Mouse (Mus musculus): ENCODE data around the gene Myo5c. TPM values are rescaled to one million over a fixed set of nuclear protein-coding genes. Genes with fewer than 3 reads are reported as not detected.
A peak's percentile ranks its signal among the peaks of the same experiment; 100 is the strongest.

The Myo5c gene
- polyA plus RNA-seq, 1 experiment = 5.0 TPM

DNA sequence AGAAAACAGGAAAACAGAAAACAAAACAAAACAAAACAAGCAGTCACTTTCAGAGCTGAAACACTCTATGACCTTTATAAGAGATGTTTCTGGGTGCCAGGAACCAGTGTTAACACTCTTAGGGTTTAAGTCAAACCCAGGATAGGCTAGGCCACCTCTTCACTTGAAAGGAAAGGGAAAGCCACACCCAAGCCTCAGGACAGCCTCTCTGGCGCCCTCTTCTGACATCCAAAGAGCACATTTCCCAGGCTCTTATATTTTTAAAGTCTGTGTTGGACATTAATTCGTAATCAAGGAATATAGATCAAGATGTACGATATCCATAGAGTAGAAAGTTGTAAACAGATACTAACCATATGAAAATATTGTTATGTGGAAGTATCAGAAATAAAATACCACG, 57.7 kb downstream of the Myo5c start:
- Histone ChIP-seq H3K4me3 (ENCODE audit: insufficient read depth, low read length) (no peak overlapping the region), H3K27ac (ENCODE audit: insufficient read depth, low read length) (no peak overlapping the region), H3K4me1 (ENCODE audit: control insufficient read depth, insufficient read depth, low read length) (no peaks in the 10 kb centered on the region)
- TF ChIP-seq CTCF (IDR thresholded peaks at IDR 0.05; ENCODE audit: extremely low read depth, insufficient read depth, low read length) = peak; percentile 37; the same call in 1 of the 2 replicates
- TF ChIP-seq POLR2A (IDR thresholded peaks at IDR 0.05; ENCODE audit: extremely low read depth, insufficient read depth, low read length) = no peak

DNA sequence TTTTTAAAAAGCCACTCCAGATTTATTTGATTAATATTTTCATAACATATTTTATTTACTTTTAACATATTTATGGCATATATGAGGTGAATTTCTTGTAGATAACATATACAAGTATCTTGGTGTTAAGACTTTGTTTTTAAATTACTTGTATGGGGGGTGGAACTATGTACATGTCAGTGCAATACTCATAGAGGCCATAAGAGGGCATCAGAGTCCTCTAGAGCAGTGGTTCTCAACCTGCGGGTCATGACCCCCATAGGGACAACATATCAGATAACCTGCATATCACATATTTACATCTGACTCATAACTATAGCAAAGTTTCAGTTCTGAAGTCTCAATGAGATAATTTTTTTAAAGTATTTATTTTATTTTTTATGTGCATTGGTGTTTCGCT, 67.5 kb downstream of the Myo5c start:
- no peak overlapping the region for H3K27ac ChIP-seq (ENCODE audit: insufficient read depth, low read length)
- H3K4me1 ChIP-seq (ENCODE audit: control insufficient read depth, insufficient read depth, low read length) = no peaks in the 10 kb centered on the region
- TF ChIP-seq CTCF (IDR thresholded peaks at IDR 0.05; ENCODE audit: extremely low read depth, insufficient read depth, low read length) = no peak; the same call in 1 of the 2 replicates
- H3K4me3 ChIP-seq (ENCODE audit: insufficient read depth, low read length) = no peak overlapping the region

GRCm38 (mm10) chr9:75303033-75303432, 71.2 kb downstream of the Myo5c start:
- Histone ChIP-seq H3K27ac (ENCODE audit: insufficient read depth, low read length) (no peak overlapping the region), H3K4me3 (ENCODE audit: insufficient read depth, low read length) (no peak overlapping the region), H3K4me1 (ENCODE audit: control insufficient read depth, insufficient read depth, low read length) (no peaks in the 10 kb centered on the region)
- no peak for TF ChIP-seq CTCF (IDR thresholded peaks at IDR 0.05; ENCODE audit: extremely low read depth, insufficient read depth, low read length)
- no peak for TF ChIP-seq POLR2A (IDR thresholded peaks at IDR 0.05; ENCODE audit: extremely low read depth, insufficient read depth, low read length)

DNA sequence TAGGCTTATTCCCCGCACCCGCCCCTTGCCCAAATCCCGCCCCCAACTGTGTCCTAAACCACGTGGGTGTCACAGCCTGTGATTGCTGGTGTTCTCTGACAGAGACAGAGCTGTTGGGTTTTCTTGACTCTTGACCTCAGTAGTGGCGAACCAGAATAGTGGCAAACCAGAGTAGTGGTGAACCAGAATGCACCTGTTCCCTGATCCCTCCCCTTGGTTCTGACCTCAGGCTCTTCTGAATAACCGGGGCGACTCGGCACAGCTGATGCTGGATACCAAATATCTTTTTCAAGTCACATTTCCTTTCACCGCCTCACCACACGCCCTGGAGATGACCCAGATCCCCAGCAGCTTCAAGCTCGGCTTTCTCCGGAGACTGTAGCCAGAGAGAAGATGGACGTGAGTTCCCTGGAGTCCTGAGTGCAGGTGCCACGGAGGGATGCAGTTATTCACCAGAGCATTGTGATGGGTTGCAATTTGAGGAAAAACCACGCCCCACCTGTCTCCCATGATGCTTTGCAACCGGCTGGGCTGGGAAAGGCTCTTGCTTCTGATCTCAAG, 72.0 kb downstream of the Myo5c start:
- TF ChIP-seq POLR2A (IDR thresholded peaks at IDR 0.05; ENCODE audit: extremely low read depth, insufficient read depth, low read length) = no peak
- no peak for TF ChIP-seq CTCF (IDR thresholded peaks at IDR 0.05; ENCODE audit: extremely low read depth, insufficient read depth, low read length)
- no peaks in the 10 kb centered on the region for H3K4me1 ChIP-seq (ENCODE audit: control insufficient read depth, insufficient read depth, low read length)
- H3K4me3 ChIP-seq (ENCODE audit: insufficient read depth, low read length) = no peak overlapping the region
- no peak overlapping the region for H3K27ac ChIP-seq (ENCODE audit: insufficient read depth, low read length)

DNA sequence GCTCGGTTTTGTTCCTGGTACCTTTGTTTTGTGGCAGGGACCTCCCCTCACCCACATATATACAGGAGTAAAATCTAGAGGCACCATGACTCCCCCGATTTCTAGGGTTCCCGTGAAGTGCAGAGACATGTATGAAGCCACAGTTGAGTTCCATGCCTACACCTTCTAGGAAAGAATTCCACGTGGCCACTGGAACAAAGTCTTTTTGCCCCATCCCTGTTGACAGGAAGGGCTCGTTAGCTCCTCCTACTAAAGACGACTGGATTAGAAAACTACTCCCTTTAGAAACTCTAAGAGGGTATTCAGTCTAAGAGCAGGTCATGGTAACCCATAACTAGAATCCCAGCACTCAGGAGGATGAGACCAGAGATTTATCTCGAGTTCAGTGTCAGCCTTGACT, 72.5 kb downstream of the Myo5c start:
- H3K27ac ChIP-seq (ENCODE audit: insufficient read depth, low read length) = no peak overlapping the region
- H3K4me1 ChIP-seq (ENCODE audit: control insufficient read depth, insufficient read depth, low read length) = no peaks in the 10 kb centered on the region
- TF ChIP-seq POLR2A (IDR thresholded peaks at IDR 0.05; ENCODE audit: extremely low read depth, insufficient read depth, low read length) (no peak), CTCF (IDR thresholded peaks at IDR 0.05; ENCODE audit: extremely low read depth, insufficient read depth, low read length) (no peak)
- no peak overlapping the region for H3K4me3 ChIP-seq (ENCODE audit: insufficient read depth, low read length)

- Histone ChIP-seq H3K27ac (ENCODE audit: insufficient read depth, low read length) (no peak within 1 kb of the TSS), H3K4me3 (ENCODE audit: insufficient read depth, low read length) (no peak within 1 kb of the TSS)
- TF ChIP-seq CTCF (IDR thresholded peaks at IDR 0.05; ENCODE audit: extremely low read depth, insufficient read depth, low read length) (no peak), POLR2A (IDR thresholded peaks at IDR 0.05; ENCODE audit: extremely low read depth, insufficient read depth, low read length) (no peak)
Measured at GRCm38 (mm10) chr9:75306126-75306898, 74.5 kb downstream of the Myo5c start, which contains the start of gene Gnb5. Gene Gnb5, plus strand, starts transcription at chr9:75306288.

DNA sequence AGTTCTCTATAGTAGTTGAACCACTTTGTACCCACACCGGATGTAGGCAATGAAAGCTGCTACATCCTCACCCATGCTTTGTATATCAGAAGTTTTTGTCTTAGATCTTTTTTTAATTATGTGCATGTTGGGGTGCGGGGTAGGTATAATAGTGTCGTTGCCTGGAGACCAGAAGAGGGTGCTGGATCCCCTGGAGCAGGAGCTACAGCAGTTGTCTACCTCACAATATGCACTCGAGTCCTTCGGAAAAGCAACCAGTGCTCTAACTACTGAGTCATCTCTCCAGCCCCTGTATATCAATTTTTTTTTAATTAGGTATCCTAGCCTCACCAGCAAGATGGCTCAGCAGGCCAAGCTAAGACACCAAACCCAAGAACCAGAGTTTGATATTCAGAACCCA, 75.2 kb downstream of the Myo5c start:
- Histone ChIP-seq H3K4me1 (ENCODE audit: control insufficient read depth, insufficient read depth, low read length) (no peaks in the 10 kb centered on the region), H3K4me3 (ENCODE audit: insufficient read depth, low read length) (no peak overlapping the region), H3K27ac (ENCODE audit: insufficient read depth, low read length) (no peak overlapping the region)
- TF ChIP-seq CTCF (IDR thresholded peaks at IDR 0.05; ENCODE audit: extremely low read depth, insufficient read depth, low read length) (no peak), POLR2A (IDR thresholded peaks at IDR 0.05; ENCODE audit: extremely low read depth, insufficient read depth, low read length) (no peak)

More at GRCm38 (mm10) chr9:75306126-75306898, 74.5 kb downstream of the Myo5c start, which contains the start of gene Gnb5:
- H3K4me1 ChIP-seq (ENCODE audit: control insufficient read depth, insufficient read depth, low read length) = no peaks in the 10 kb centered on the region

- H3K27ac ChIP-seq (ENCODE audit: insufficient read depth, low read length) = no peak overlapping the region
- TF ChIP-seq CTCF (IDR thresholded peaks at IDR 0.05; ENCODE audit: extremely low read depth, insufficient read depth, low read length) (no peak), POLR2A (IDR thresholded peaks at IDR 0.05; ENCODE audit: extremely low read depth, insufficient read depth, low read length) (no peak)
- H3K4me1 ChIP-seq (ENCODE audit: control insufficient read depth, insufficient read depth, low read length) = no peaks in the 10 kb centered on the region
- H3K4me3 ChIP-seq (ENCODE audit: insufficient read depth, low read length) = no peak overlapping the region
Measured at GRCm38 (mm10) chr9:75308621-75309020, 76.8 kb downstream of the Myo5c start.

GRCm38 (mm10) chr9:75312008-75312407, 80.2 kb downstream of the Myo5c start:
- Histone ChIP-seq H3K4me3 (ENCODE audit: insufficient read depth, low read length) (no peak overlapping the region), H3K27ac (ENCODE audit: insufficient read depth, low read length) (no peak overlapping the region), H3K4me1 (ENCODE audit: control insufficient read depth, insufficient read depth, low read length) (peaks cover 7% of the 10 kb centered on the region)
- TF ChIP-seq CTCF (IDR thresholded peaks at IDR 0.05; ENCODE audit: extremely low read depth, insufficient read depth, low read length) = peak; percentile 80
- TF ChIP-seq POLR2A (IDR thresholded peaks at IDR 0.05; ENCODE audit: extremely low read depth, insufficient read depth, low read length) = no peak

Data from cortical plate, adult 2 months (tissue).